Mouse (Mus musculus) intestine, embryonic 14.5 days (tissue): ENCODE results near the gene Rab7b. TPM values are rescaled to one million over a fixed set of nuclear protein-coding genes. Genes with fewer than 3 reads are reported as not detected.

Experiments used
- ATAC-seq: fragments of 200-750 bp; cut with Nextera tagmentation; replicated peaks from 2 replicates; pipeline ENCODE4 v1.8.0; 2017; ENCODE audit warnings: low read depth, moderate number of reproducible peaks, moderate TSS enrichment, moderate library complexity; ENCODE audit not compliant: low FRiP score, low TSS enrichment
- DNase-seq: peaks from one replicate; pipeline ENCODE4 v3.0.0-alpha.2; 2018; ENCODE audit warnings: low spot score
- H3K27ac ChIP-seq: fragments of 300-500 bp; sonication (generic); 2 replicates; pipeline ENCODE4 v1.5.1; 2014; ENCODE audit warnings: low read depth, mild to moderate bottlenecking, control low read depth
- H3K27me3 ChIP-seq: fragments of 300-500 bp; sonication (generic); replicated peaks from 2 replicates; pipeline ENCODE4 v1.6.1; 2014; ENCODE audit warnings: low read length, control low read depth; ENCODE audit not compliant: control insufficient read depth, insufficient read depth
- H3K36me3 ChIP-seq: fragments of 300-500 bp; sonication (generic); 2 replicates; pipeline ENCODE4 v1.6.1; 2014; ENCODE audit warnings: low read length, control low read depth; ENCODE audit not compliant: control insufficient read depth, insufficient read depth
- H3K4me1 ChIP-seq: fragments of 300-500 bp; sonication (generic); replicated peaks from 2 replicates; pipeline ENCODE4 v1.6.1; 2014; ENCODE audit warnings: low read length, control low read depth, mixed read lengths; ENCODE audit not compliant: control insufficient read depth, insufficient read depth
- H3K4me2 ChIP-seq: fragments of 300-500 bp; sonication (generic); 2 replicates; pipeline ENCODE4 v1.6.1; 2014; ENCODE audit warnings: low read length
- H3K4me3 ChIP-seq: fragments of 300-500 bp; sonication (generic); 2 replicates; pipeline ENCODE4 v1.5.1; 2014; ENCODE audit warnings: low read depth, low read length, control low read depth, mixed read lengths
- H3K9ac ChIP-seq: fragments of 300-500 bp; sonication (generic); 2 replicates; pipeline ENCODE4 v1.6.1; 2014; ENCODE audit warnings: mild to moderate bottlenecking, low read length
- H3K9me3 ChIP-seq: fragments of 300-500 bp; sonication (generic); 2 replicates; pipeline ENCODE4 v1.6.1; 2016; ENCODE audit warnings: low read length, control low read depth; ENCODE audit not compliant: control insufficient read depth
- WGBS: fragments of 180-500 bp; shearing (Covaris S2); extraction: QIAGEN DNeasy Blood & Tissue Kit; methylation state at CpG from one replicate; pipeline ENCODE4 v1.1.7; 2014; 5-methylcytosine and 5-hydroxymethylcytosine counted together
- polyA plus RNA-seq: library from polyadenylated mRNA; unstranded; fragments of >200 nt; fragmentation: Nextera tagmentation; extraction: Ambion mirVana; gene quantifications from 2 replicates; pipeline ENCODE4 v1.2.1, GENCODE M21; 2014

Rab7b gene
- 3.0 and 4.3 TPM in 2 replicates for polyA plus RNA-seq

DNA sequence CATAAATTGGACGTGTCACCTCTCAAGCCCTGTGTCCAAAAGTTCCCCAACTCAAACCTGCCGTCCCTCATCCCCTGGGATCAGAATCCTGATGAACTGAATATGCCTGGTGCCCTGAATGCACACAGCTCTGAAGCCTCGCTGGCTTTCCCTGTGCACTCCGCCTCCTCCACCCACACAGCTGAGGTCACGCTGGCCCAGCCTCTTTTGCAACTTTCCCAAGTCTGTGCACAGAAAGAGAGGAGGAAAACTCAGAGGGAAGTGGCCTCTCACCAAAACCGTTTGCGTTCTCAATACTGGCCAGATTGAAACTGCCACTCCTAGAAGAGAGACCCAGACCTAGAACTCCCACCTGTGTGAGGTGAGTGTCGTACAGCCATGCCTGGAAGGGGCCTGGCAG is at the start of gene Rab7b:
TSS of gene Rab7b (plus strand) at position 221 of the 400 bp plus-strand sequence.
- H3K9me3 ChIP-seq: no peaks in the 10 kb centered on the region
- no peak within 1 kb of the TSS for H3K4me2 ChIP-seq
- ATAC-seq (no peak), DNase-seq (no peak)
- H3K27ac ChIP-seq: no peak within 1 kb of the TSS
- WGBS: 52% methylated on average over 8 of the region's 8 CpGs
- H3K36me3 ChIP-seq: no peaks in the 10 kb centered on the region
- H3K27me3 ChIP-seq: no peaks in the 10 kb centered on the region
- no peak within 1 kb of the TSS for H3K9ac ChIP-seq
- no peak within 1 kb of the TSS for H3K4me3 ChIP-seq
- H3K4me1 ChIP-seq: peaks cover 5% of the 10 kb centered on the region; the same call in 1 of the 2 replicates

DNA sequence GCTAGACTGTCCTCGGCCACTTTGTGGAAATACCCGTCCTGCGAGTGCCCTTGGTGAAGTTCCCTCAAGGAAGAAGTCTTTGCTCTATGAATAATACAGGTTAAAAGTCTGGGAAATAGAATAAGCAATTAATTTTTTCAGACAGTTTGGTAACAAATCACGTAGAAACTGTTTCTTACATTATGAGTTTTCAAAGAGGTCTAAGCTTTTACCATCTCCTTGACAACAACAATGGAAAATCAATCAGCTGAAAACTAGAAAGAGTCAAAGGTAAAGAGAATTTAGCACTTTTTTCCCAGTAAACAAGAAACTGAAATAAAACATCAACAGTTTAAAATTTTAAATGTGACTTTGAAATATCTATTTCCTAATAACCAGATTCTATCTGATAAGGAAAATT is 48.4 kb upstream of the Rab7b start:
- H3K4me2 ChIP-seq: no peak overlapping the region
- H3K9me3 ChIP-seq: no peaks in the 10 kb centered on the region
- H3K9ac ChIP-seq: no peak overlapping the region
- H3K4me3 ChIP-seq: no peak overlapping the region
- WGBS: 85% methylated on average over 4 of the region's 4 CpGs
- no peaks in the 10 kb centered on the region for H3K36me3 ChIP-seq
- DNase-seq: no peak
- H3K4me1 ChIP-seq: no peaks in the 10 kb centered on the region
- no peak overlapping the region for H3K27ac ChIP-seq
- no peaks in the 10 kb centered on the region for H3K27me3 ChIP-seq
- ATAC-seq: no peak

DNA sequence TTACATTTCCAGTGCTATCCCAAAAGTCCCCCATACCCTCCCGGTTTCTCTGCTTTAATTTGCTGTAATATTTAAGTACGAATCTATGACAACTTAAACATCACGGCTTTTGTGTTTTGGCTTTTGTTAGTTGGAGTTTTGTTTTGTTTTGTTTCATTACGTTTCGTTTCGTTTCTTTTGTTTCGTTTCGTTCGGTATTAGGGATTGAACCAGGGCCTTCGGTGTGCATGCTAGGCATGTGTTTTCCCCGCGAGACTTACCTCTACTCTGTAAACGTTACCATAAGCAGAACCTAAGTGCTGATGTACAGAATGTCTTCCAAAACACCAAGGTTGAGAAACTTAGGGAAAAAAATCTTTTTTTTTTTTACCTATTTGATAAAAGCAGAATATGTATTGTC is 46.9 kb upstream of the Rab7b start:
- Histone ChIP-seq H3K27ac (no peak overlapping the region), H3K4me2 (no peak overlapping the region), H3K27me3 (no peaks in the 10 kb centered on the region), H3K36me3 (no peaks in the 10 kb centered on the region), H3K4me3 (no peak overlapping the region), H3K4me1 (no peaks in the 10 kb centered on the region), H3K9ac (no peak overlapping the region), H3K9me3 (no peaks in the 10 kb centered on the region)
- DNase-seq (peak; percentile 24), ATAC-seq (no peak)
- WGBS: 92% methylated on average over 13 of the region's 13 CpGs

DNA sequence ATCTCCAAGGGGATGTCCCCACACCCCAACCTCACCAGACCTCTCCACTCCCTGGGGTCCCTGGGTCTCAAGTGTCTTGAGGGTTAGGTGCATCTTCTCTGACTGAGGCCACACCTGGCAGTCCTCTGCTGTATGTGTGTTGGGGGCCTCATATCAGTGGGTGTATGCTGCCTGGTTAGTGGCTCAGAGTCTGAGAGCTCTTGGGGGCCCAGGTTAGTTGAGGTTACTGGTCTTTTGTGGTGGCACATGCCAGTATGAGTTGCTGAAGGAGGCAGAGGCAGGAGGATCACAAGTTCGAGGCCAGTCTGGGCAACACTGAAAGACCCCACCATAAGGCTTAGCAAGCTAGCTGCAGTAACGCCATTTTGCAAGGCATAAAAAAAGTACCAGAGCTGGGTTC is 46.2 kb upstream of the Rab7b start:
- Histone ChIP-seq H3K36me3 (no peaks in the 10 kb centered on the region), H3K4me2 (no peak overlapping the region), H3K4me1 (no peaks in the 10 kb centered on the region), H3K4me3 (no peak overlapping the region), H3K9me3 (no peaks in the 10 kb centered on the region), H3K27me3 (no peaks in the 10 kb centered on the region), H3K27ac (no peak overlapping the region), H3K9ac (no peak overlapping the region)
- 82% methylated on average over 2 of the region's 2 CpGs for WGBS
- ATAC-seq (no peak), DNase-seq (peak; percentile 33)

DNA sequence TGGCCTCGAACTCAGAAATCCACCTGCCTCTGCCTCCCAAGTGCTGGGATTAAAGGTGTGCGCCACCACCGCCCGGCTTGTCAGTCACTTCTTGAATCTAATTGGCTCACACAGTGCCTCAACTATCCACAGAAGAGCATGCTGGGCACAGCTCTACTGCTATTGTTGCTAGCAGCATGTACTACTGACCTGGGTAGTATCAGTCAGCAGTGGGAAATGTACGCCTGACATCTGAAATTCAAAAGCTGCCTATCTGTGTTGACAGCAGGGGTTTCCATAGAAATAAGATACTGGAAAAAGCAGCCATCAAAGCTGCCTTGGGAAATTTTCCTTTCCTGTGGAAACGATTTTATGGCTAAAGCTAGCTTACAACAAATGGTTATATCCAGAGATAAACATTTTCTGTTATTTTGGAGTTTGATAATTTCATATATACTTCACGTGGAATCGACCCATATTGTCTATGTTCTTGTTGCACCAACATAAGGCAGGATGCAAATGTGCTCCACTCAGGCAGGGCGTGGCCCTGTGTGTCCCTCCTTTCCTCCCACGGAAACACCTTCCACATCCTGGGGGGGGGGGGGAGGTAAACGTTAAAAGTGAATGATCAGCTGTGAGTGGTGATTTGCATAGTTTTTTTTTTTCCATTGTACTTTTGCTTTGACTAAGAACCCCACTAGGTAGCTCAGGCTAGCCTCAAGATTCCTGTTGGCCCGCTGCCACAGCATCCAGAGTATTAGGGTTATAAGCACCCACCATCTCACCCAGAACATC is 35.6 kb upstream of the Rab7b start:
- Histone ChIP-seq H3K36me3 (no peaks in the 10 kb centered on the region), H3K4me2 (no peak overlapping the region), H3K27me3 (no peaks in the 10 kb centered on the region), H3K4me3 (no peak overlapping the region), H3K9ac (no peak overlapping the region), H3K9me3 (no peaks in the 10 kb centered on the region), H3K27ac (no peak overlapping the region), H3K4me1 (no peaks in the 10 kb centered on the region; the same call in 1 of the 2 replicates)
- DNase-seq: peak; percentile 15
- no peak for ATAC-seq
- WGBS: 76% methylated on average over 12 of the region's 12 CpGs

DNA sequence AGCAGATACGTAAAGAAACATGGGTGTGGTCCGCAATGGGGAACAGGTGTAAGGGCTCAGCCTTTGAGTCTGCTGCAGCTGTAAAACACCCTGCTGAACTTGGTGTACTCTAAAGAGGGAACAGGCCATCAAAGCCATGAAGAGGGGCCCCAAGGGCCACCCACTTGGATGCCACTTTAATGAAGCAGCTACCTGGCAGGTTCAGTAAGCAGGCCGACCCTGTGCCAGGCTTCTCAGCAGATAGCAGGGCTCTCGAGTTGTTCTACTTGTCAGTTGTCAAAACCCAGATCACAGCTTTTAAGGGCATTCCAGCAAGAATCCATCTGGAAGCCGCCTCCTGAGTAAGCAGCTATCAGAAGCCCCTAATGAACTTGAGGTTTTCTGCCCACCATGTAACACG is 32.9 kb upstream of the Rab7b start:
- WGBS: 81% methylated on average over 6 of the region's 6 CpGs
- Histone ChIP-seq H3K4me1 (no peaks in the 10 kb centered on the region; the same call in 1 of the 2 replicates), H3K4me2 (no peak overlapping the region), H3K27me3 (no peaks in the 10 kb centered on the region), H3K4me3 (no peak overlapping the region), H3K27ac (no peak overlapping the region), H3K9me3 (no peaks in the 10 kb centered on the region), H3K36me3 (no peaks in the 10 kb centered on the region), H3K9ac (no peak overlapping the region)
- DNase-seq (peak; percentile 48), ATAC-seq (no peak)

DNA sequence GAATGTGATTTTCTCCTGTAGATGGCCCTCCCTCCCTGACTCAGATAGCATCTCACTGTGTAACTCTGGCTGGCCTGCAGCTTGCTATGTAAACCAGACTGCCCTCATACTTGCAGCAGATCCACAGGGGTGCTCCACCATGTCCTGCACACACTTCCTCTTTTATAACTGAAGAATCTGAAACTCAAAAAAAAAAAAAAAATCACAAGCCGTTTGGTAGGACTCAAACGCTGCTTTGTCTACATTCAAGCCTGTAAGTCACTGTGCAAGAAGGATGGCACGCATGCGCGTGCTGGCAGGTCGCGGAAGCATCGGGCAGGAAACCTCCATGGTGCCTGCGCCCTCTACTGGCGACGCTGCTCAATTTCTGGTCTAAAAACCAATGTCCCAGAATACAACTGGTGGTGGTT is 30.5 kb upstream of the Rab7b start:
- Histone ChIP-seq H3K4me1 (no peaks in the 10 kb centered on the region; the same call in 1 of the 2 replicates), H3K9ac (no peak overlapping the region), H3K4me3 (peak overlapping the region; percentile 16), H3K9me3 (no peaks in the 10 kb centered on the region), H3K4me2 (peak overlapping the region; percentile 42), H3K36me3 (no peaks in the 10 kb centered on the region), H3K27me3 (no peaks in the 10 kb centered on the region), H3K27ac (peak overlapping the region; percentile 30; the same call in 1 of the 2 replicates)
- ATAC-seq (peak; percentile 79), DNase-seq (peak; percentile 92)
- WGBS: under 1% methylated on average over 11 of the region's 11 CpGs

DNA sequence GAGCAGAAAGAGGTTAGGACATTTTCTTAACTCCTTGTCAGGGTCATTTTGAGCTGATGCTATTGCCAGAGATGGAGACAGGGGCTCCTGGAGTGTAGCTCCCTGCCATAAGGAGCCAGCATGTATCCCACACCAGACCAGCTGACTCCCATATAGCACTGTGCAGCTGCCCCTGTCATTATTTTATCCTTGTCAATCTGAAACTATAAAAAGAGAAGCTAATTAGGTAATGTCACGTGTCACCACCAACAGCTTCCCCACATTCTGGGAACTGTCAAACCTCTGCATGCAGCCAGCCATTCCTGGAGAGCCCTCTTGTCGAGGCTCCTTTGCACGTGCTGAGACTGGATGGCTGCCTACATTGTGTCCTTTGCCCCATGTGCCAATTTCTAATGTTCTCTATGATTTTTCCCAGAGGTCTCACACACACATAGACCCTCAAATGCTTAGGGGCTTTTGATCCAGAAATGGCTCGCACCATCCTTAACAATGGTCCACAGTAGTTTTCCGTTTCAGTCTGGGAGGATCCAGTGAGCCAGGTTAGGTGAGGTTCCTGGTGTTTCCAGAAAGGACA is 28.9 kb upstream of the Rab7b start:
- whole genome bisulfite sequencing: 73% methylated on average over 5 of the region's 5 CpGs
- no peaks in the 10 kb centered on the region for H3K27me3 ChIP-seq
- no peak for ATAC-seq
- H3K9ac ChIP-seq: no peak overlapping the region
- DNase-seq: no peak
- H3K4me3 ChIP-seq: no peak overlapping the region
- no peak overlapping the region for H3K27ac ChIP-seq
- no peaks in the 10 kb centered on the region for H3K36me3 ChIP-seq
- H3K4me2 ChIP-seq: no peak overlapping the region
- no peaks in the 10 kb centered on the region for H3K9me3 ChIP-seq
- H3K4me1 ChIP-seq: no peaks in the 10 kb centered on the region; the same call in 1 of the 2 replicates
